Mouse (Mus musculus): ENCODE measurements around the gene Kirrel3.

Gene Kirrel3

GRCm38 (mm10) chr9:34689375-34689774, 203.7 kb downstream of the Kirrel3 start:
- DNase-seq (ENCODE audit: low read depth) = no peak

- DNase-seq (ENCODE audit: low read depth) = no peak
These were observed 210.0 kb downstream of the Kirrel3 start for GRCm38 (mm10) chr9:34695646-34696045.

GRCm38 (mm10) chr9:34703547-34704300, 218.0 kb downstream of the Kirrel3 start:
- no peak for DNase-seq (ENCODE audit: low read depth)

- DNase-seq (ENCODE audit: low read depth) = no peak
These were observed 218.7 kb downstream of the Kirrel3 start for GRCm38 (mm10) chr9:34704357-34704756.

- DNase-seq (ENCODE audit: low read depth) = no peak
These were observed 220.7 kb downstream of the Kirrel3 start for GRCm38 (mm10) chr9:34706350-34706873.

GRCm38 (mm10) chr9:34708691-34709090, 223.0 kb downstream of the Kirrel3 start:
- no peak for DNase-seq (ENCODE audit: low read depth)

GRCm38 (mm10) chr9:34711996-34712395, 226.3 kb downstream of the Kirrel3 start:
- no peak for DNase-seq (ENCODE audit: low read depth)

- no peak for DNase-seq (ENCODE audit: low read depth)
These were observed 227.3 kb downstream of the Kirrel3 start for GRCm38 (mm10) chr9:34712996-34713395.

GRCm38 (mm10) chr9:34713462-34713926, 227.8 kb downstream of the Kirrel3 start:
- no peak for DNase-seq (ENCODE audit: low read depth)

- DNase-seq (ENCODE audit: low read depth) = no peak
These were observed 229.4 kb downstream of the Kirrel3 start for GRCm38 (mm10) chr9:34714996-34715619.

GRCm38 (mm10) chr9:34716476-34716875, 230.8 kb downstream of the Kirrel3 start:
- DNase-seq (ENCODE audit: low read depth) = no peak

- no peak for DNase-seq (ENCODE audit: low read depth)
These were observed 235.9 kb downstream of the Kirrel3 start for GRCm38 (mm10) chr9:34721478-34722197.

GRCm38 (mm10) chr9:34722198-34722550, 236.5 kb downstream of the Kirrel3 start:
- no peak for DNase-seq (ENCODE audit: low read depth)

GRCm38 (mm10) chr9:34732507-34732906, 246.8 kb downstream of the Kirrel3 start:
- DNase-seq (ENCODE audit: low read depth) = no peak

- DNase-seq (ENCODE audit: low read depth) = no peak
These were observed 247.9 kb downstream of the Kirrel3 start for GRCm38 (mm10) chr9:34733579-34733978.

GRCm38 (mm10) chr9:34734991-34735390, 249.3 kb downstream of the Kirrel3 start:
- DNase-seq (ENCODE audit: low read depth) = no peak

- no peak for DNase-seq (ENCODE audit: low read depth)
These were observed 253.7 kb downstream of the Kirrel3 start for GRCm38 (mm10) chr9:34739431-34739830.

GRCm38 (mm10) chr9:34740814-34741213, 255.1 kb downstream of the Kirrel3 start:
- no peak for DNase-seq (ENCODE audit: low read depth)

GRCm38 (mm10) chr9:34748003-34748402, 262.3 kb downstream of the Kirrel3 start:
- no peak for DNase-seq (ENCODE audit: low read depth)

GRCm38 (mm10) chr9:34749161-34749560, 263.5 kb downstream of the Kirrel3 start:
- DNase-seq (ENCODE audit: low read depth) = no peak

- no peak for DNase-seq (ENCODE audit: low read depth)
These were observed 264.2 kb downstream of the Kirrel3 start for GRCm38 (mm10) chr9:34749877-34750276.

GRCm38 (mm10) chr9:34750887-34751286, 265.2 kb downstream of the Kirrel3 start:
- DNase-seq (ENCODE audit: low read depth) = no peak
